Mouse (Mus musculus) adrenal gland, adult 2 months (tissue): ENCODE measurements around the gene Tcf20. TPM values are rescaled to one million over a fixed set of nuclear protein-coding genes. Genes with fewer than 3 reads are reported as not detected.
A peak's percentile ranks its signal among the peaks of the same experiment; 100 is the strongest.

Experiments
- DNase-seq: peaks from one replicate; pipeline ENCODE4 v3.0.0; 2021
- polyA plus RNA-seq: library from polyadenylated mRNA; depleted of rRNA; stranded (reverse); fragments of >200 nt; gene quantifications from 2 replicates; pipeline ENCODE4 v1.2.3, GENCODE M21; 2012
- total RNA-seq, 2 experiments: library from RNA; stranded (reverse); gene quantifications; 2 replicates each; pipeline ENCODE4 v1.2.3; 2021

Gene Tcf20
- total and polyA plus RNA-seq, 3 experiments, result 13.9 to 103 (median 80.6) TPM

GRCm38 (mm10) chr15:82995239-82995638 is 7.6 kb upstream of the Tcf20 start:
- no peak for DNase-seq

DNA sequence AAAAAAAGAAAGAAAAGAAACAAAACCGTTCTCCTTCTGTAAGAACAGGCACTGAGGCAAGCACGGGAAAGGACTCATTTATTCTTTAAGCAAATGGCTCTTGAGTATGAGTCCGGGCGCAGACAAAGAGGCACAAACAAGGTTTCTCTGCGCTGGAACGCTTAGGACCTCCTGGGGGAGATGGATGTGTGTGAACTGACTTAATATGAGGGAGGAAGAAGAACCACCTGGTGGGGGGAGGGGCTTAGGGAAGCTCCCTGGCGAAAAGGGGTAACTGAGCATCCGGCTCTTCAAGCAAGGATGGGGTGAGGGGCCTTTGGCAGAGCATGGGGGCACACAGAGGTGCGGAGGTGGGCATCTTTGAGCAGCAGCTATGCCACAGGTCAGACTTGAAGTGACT is 5.2 kb upstream of the Tcf20 start:
- no peak for DNase-seq

DNA sequence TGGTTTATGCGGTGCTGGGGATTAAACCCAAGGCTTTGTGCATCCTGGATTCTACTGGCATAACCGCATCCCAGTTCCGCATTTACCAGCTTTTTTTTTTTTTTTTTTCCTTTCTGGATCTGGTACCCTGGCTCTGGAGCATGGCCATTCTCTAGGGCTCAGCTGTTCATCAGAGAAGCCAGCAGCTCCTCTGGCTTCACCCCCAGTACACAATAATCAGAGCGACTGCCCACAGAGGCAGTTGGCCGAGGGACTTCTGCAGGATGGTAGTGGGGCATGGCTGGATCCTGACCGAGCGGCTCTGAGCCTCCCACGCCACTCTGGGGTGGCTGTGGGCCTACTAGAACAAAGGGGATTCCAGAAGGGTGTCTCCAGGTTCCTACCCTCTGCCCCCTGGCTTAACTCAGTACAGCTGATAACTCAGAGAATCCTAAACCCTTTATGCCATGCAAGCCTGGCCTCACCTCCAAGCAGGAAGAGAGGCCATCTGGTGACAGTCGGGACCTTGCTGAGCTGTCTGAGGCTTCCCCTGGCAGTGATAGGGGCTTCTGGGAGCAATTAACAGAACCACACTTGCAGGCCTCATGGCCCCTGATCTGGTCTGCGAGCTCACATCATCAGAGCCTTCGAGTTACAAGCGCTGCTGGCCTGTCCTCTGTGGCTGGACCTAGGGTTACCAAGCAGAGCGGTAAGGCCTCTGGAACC is 4.6 kb upstream of the Tcf20 start:
- DNase-seq, result no peak

DNA sequence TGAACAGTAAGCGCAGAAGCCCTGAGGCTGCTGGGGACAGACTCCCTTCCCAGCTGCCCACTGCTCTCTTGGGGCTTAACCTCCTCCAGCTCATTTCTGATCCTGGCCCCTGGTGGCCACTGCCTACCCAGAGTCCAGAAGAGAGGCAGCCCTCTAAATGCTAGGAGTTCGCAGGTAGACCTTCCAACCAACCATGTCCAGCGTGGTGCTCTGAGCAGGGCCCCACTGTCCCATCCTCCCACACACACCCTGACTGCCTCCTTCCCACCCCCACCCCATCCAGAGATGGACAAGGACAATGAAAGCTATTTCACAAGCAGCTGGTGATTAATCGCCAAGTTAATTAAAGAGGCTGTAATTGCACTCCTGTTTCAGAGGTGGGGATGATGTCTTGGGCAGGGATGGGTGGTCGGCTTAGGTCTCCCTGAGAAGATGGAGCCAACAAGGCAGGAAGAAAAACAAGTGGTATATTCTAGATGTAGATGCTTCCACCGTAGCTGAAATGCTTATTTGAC is 1.6 kb upstream of the Tcf20 start:
- DNase-seq, result no peak

- DNase-seq, result no peak
Measured at GRCm38 (mm10) chr15:82987014-82987731, 499 bp downstream of the Tcf20 start.

DNA sequence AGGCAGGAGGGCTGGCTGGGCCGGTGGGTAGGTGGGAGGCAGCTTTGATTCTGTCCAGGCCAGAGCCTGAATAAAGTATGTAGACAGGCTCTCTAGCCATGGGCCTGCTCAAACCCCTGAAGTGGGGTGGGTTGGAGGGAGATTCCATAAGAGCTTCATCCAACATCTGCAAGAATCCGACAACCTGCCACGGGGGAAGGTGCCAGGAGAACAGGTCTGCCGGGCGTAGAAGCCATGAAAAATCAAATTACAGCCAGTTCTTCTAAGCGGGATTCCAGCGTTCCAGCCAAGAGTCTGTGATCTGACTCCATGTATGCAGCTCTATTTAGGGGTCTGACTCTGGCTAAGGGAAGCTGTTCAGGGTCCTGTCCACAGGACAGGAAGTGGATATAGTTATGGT is 3.1 kb downstream of the Tcf20 start:
- DNase-seq, result no peak

DNA sequence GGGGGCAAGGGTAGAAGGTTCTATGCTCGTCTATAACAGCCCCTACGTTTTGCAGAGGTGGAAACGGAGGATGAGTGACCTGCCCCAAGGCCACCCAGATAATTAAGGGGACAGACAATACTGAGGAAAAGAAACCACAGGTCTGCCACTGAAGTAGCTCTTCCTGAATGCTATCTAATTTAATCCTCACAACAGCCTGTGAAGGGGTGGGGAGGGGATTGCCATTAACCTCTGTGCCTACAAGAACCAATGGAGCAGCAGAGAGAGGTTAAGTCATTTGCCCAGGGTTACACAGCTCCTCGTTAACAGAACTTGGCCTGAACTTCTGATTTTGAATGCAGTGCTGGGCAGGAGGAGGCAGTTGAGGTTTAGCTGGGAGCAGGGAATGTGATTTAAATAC is 3.6 kb downstream of the Tcf20 start:
- DNase-seq, result no peak

DNA sequence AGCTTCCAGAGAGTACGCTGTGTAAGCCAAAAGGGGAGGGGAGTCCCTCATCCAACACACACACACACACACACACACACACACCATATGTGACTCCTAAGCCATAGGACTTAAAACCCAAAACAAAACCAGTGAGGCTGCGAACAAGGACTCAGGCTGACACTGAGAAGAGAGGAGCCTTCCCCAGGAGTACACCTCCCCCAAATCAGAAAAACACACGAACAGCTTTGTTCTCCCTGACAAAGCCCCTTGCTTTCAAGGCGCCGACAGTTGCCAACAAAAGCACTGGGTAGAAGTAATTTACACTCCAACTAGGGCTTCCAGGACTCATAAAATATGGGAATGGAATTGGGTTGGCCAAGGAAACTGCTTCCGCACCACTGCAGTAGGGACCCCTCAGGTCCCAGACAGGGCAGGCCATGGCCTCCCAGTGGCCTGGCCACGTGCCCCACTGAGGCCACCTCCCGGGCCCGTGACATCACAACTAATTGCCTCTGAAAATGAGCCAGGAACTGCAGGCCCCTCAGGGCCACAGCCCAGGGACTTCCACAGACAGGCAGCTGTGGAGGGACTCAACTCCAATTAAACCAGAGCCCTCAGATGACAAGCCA is 4.2 kb downstream of the Tcf20 start:
- DNase-seq, result peak; percentile 65

DNA sequence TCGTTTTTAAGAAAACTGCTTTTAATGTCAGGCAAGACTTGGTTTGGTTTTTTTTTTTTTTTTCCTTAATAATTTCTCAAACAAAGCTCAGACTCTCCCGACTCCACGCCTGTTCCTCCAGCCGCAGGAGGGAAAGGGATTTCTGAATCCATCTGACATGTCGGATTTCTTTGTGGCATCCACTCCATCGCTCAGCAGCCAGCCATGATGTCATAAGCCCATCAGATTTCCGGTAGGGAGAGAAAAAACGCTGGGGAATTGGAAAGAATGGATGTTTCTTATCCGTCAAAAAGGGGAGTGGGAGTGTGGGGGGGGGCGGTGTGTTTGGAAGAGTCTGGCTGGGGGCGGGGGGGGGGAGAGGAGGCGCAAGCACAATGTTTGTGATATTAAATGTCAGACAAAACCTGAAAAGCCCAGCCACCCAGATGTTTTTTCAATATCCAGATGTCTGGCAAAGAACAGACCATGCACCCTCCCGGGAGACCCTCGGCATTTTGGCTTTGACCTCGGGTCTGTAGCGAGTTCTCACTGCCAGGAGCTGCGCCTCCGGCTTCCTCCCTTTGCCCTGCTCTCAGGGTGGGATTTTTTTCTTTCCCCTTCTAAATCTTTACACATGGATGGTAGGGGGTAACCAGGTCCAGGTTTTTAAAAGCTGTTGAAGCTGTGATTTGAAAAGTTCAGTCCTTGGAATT is 4.8 kb downstream of the Tcf20 start:
- no peak for DNase-seq

GRCm38 (mm10) chr15:82981676-82982520 is 5.8 kb downstream of the Tcf20 start:
- DNase-seq, result no peak

DNA sequence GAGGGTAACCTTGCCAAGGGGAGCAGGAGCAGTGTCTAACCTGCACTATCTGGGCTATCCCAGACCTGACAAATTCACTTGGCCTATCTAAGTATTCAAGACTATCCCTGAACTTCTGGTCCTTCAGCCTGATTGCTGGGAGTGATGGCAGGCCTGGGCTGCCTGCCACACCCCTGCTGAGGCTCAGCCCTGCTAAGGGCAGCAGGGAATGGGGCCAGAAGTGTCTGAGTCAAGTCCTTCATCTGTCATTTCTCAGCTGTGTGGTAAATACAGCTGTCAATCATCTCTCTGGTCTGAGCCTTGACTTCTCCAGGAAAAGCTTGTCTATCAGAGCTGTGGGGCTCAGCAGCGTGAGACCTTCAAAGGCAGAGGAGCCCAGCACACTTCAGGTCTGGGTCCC is 8.1 kb downstream of the Tcf20 start:
- DNase-seq, result no peak

DNA sequence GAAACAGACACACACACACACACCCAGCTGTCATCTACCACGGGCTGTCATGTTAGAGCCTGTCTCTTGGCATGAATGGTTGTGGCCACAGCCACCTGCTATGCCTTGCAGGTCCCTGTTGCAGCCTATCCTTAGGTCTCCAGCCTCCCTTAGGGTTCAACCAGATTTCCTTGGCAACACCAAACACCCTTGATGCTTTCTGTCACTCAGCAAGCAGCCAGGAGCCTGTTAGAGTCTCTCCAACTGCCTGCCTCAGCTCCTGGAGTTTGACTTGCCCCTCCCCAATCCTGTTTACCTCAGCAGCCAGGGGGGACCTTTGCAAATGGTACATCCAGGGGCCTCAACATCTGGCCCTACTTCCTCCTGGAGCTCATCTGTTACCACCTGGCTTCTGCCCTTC is 13.2 kb downstream of the Tcf20 start:
- DNase-seq, result no peak

DNA sequence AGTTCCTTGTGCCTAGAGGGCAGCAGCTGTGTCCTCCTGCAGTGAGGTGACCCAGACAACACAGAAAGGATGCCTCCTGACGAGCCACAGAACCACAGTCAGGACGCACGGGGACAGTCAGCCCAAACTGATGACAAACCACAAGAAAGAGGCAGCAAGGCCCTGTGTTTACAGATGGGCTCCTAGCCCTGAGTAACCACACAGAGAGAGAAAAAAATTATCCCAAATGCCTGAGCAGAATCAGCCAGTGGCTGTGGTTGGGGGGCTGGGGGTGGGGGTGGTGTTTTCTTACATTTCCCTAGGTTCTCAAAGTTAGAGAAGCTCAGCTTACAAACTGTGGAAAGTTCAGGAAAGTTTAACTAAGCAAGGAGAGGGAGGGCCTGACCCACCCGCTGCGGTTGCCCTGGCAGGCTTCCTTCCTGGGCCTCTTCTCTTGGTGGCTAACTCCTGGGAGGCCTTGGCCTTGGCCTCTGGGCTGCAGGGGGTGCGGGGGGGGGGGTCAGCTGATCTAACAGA is 18.4 kb downstream of the Tcf20 start:
- peak; percentile 74 for DNase-seq

DNA sequence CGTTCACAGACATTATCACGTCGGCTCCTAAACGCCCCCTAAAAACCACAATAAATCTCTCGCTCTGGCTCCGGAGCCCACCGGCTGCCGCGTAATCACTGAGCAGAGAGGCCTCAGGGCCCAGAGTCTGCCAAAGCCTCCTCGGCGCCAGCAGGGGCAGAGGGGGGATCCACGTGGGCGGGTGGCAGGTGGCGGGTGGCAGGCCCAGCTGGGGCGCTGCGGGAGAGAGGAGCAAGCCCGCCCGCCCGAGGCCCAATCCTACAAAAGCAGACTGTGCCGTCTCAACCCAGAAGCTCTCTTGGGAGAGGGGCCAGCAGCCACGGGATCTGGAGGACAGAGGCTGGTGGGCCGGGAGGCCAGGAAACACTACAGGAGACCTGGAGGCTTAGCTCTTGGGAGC is 19.2 kb downstream of the Tcf20 start:
- DNase-seq, result no peak

- DNase-seq, result no peak
Measured at GRCm38 (mm10) chr15:82967947-82968346, 19.7 kb downstream of the Tcf20 start.

DNA sequence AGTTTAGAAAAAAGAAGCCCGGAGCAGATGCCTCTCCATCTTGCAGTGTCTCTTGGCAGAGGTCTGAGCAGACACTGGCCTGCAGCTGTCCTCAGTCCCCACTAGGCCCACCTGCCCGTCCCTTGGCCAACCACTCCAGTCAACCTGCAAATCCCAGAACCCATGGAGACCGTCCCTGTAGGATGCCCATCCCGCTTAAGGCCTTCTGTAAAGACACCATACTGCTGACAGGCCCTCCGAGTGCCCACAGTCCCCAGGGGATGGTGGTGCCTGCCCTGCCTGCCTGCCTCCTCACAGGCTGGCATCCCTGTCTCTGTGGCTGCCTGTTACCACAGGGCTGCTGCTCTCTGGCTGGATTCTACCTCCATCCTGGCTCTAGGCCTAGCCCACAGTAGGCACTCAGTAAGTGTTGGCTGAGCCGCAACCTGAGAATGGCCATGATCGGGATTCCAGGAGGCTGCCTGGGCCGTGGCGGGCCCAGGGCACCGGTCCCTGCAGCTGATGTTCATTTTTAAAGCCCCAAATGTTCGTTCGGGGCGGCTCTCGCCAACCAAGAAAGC is 23.3 kb downstream of the Tcf20 start:
- no peak for DNase-seq

GRCm38 (mm10) chr15:82963556-82964156 is 24.0 kb downstream of the Tcf20 start:
- DNase-seq, result peak; percentile 41

GRCm38 (mm10) chr15:82963090-82963489 is 24.6 kb downstream of the Tcf20 start:
- peak; percentile 30 for DNase-seq

DNA sequence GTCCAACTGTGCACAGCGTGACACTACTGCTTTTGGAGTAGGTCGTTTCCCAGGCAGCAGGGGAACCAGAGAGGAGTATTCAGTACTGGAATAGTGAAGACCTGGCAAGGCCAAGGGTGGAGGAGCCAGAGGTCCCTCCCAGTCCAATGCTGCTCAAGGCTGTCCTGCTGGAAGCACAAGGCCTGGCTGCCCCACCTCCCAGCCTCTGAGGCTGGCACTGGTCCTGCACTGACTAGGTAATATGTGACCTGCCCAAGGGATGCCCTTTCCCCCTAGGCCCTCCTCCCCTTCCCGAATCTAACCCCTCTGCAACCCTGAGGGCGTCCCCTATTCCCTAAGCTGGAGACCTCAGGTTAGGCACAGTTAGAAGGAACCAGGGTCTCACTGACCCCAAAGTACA is 25.1 kb downstream of the Tcf20 start:
- DNase-seq, result peak; percentile 79

GRCm38 (mm10) chr15:82960786-82961561 is 26.7 kb downstream of the Tcf20 start:
- no peak for DNase-seq
